In genomic region chr2:139612410-139613107, GRCm38 (mm10) we compare ENCODE assay signal across 18 mouse cellular contexts.
DNase-seq lines count a peak whose midpoint lies in the region; ATAC-seq and TF ChIP-seq lines count a peak whose summit lies in the region.
"Had no signal": no experiment of that assay in that cellular context is flagged by ENCODE, and none has a peak within 500 bp of the region (broad histone marks: within the 10 kb centered on the region; RNA-seq: fewer than 3 reads in every experiment).

No protein-coding gene starts in this region.

- peak; percentile 36 for DNase-seq in gastrocnemius, adult 2 months
- no peak for DNase-seq in gastrocnemius, postnatal 4 days (ENCODE audit: low spot score in 2 of 2)
- DNase-seq in kidney, postnatal 0 days (ENCODE audit: low spot score): peak; percentile 34
- DNase-seq in kidney, postnatal 25 days: no peak
- peak; percentile 33 for DNase-seq in adrenal gland, postnatal 14 days
- DNase-seq in urinary bladder, postnatal 25 days (ENCODE audit: low spot score): no peak
- DNase-seq in layer of hippocampus, adult 2 months (ENCODE audit: low spot score in 2 of 2): no peak
- DNase-seq: cerebellum, adult 18-20 months; kidney, adult 9 months; midbrain, embryonic 14.5 days; retina, postnatal 1 day; thymus, postnatal 25 days had no signal

- no peaks in the 10 kb centered on the region for H3K36me3 ChIP-seq in kidney, postnatal 0 days (ENCODE audit: insufficient read depth, low read length)
- H3K36me3 ChIP-seq in limb, embryonic 15.5 days: no peaks in the 10 kb centered on the region
- H3K36me3 ChIP-seq: forebrain, embryonic 12.5 days; hindbrain, embryonic 12.5 days; neural tube, embryonic 12.5 days; stomach, embryonic 15.5 days had no signal

- peak overlapping the region; percentile 0; the same call in 1 of the 2 replicates for H3K4me3 ChIP-seq in gastrocnemius, adult 2 months
- H3K4me3 ChIP-seq in kidney, postnatal 0 days (replicated peaks; ENCODE audit: low read depth, low read length): no peak overlapping the region
- H3K4me3 ChIP-seq in limb, embryonic 15.5 days: no peak overlapping the region
- no peak overlapping the region for H3K4me3 ChIP-seq in layer of hippocampus, adult 2 months
- H3K4me3 ChIP-seq: forebrain, embryonic 12.5 days; hindbrain, embryonic 12.5 days; neural tube, embryonic 12.5 days; stomach, embryonic 15.5 days had no signal

- ATAC-seq in kidney, postnatal 0 days (replicated peaks; ENCODE audit: low FRiP score, low read depth): no peak
- ATAC-seq in limb, embryonic 15.5 days (ENCODE audit: insufficient number of reproducible peaks, low FRiP score, low TSS enrichment, low read depth): no peak

- intact Hi-C loops in gastrocnemius, adult 2 months (cut with DNase I): no loop called here

- no peak for TF ChIP-seq CTCF in gastrocnemius, adult 2 months (IDR thresholded peaks at IDR 0.05)
- no peak for TF ChIP-seq CTCF in kidney, postnatal 0 days (IDR thresholded peaks at IDR 0.05; ENCODE audit: low read depth)
- TF ChIP-seq CTCF in layer of hippocampus, adult 2 months (conservative IDR thresholded peaks at IDR 0.05): no peak

- no peaks in the 10 kb centered on the region; the same call in 1 of the 2 replicates for H3K4me1 ChIP-seq in kidney, postnatal 0 days (replicated peaks; ENCODE audit: insufficient read depth, low read length)
- H3K4me1 ChIP-seq in limb, embryonic 15.5 days: peaks cover 40% of the 10 kb centered on the region
- H3K4me1 ChIP-seq: stomach, embryonic 15.5 days had no signal

- no peak overlapping the region for H3K9ac ChIP-seq in kidney, postnatal 0 days (ENCODE audit: low read depth, low read length)
- no peak overlapping the region for H3K9ac ChIP-seq in limb, embryonic 15.5 days
- H3K9ac ChIP-seq: forebrain, embryonic 12.5 days; hindbrain, embryonic 12.5 days; neural tube, embryonic 12.5 days; stomach, embryonic 15.5 days had no signal

- peak overlapping the region; percentile 60 for H3K27ac ChIP-seq in gastrocnemius, adult 2 months
- no peak overlapping the region; the same call in 1 of the 2 replicates for H3K27ac ChIP-seq in kidney, postnatal 0 days
- peak overlapping the region; percentile 52; the same call in 1 of the 2 replicates for H3K27ac ChIP-seq in limb, embryonic 15.5 days
- H3K27ac ChIP-seq in layer of hippocampus, adult 2 months: no peak overlapping the region
- H3K27ac ChIP-seq: forebrain, embryonic 12.5 days; hindbrain, embryonic 12.5 days; neural tube, embryonic 12.5 days; stomach, embryonic 15.5 days had no signal

- H3K27me3 ChIP-seq in kidney, postnatal 0 days (ENCODE audit: insufficient read depth, low read length): no peaks in the 10 kb centered on the region
- no peaks in the 10 kb centered on the region for H3K27me3 ChIP-seq in limb, embryonic 15.5 days
- H3K27me3 ChIP-seq: neural tube, embryonic 12.5 days; stomach, embryonic 15.5 days had no signal

- WGBS in kidney, postnatal 0 days: 26% methylated on average over 10 of the region's 10 CpGs
- 32% methylated on average over 10 of the region's 10 CpGs for WGBS in limb, embryonic 15.5 days

- no peak overlapping the region for H3K4me2 ChIP-seq in kidney, postnatal 0 days (ENCODE audit: low read length)
- H3K4me2 ChIP-seq in limb, embryonic 15.5 days: no peak overlapping the region
- H3K4me2 ChIP-seq: forebrain, embryonic 12.5 days; hindbrain, embryonic 12.5 days; liver, embryonic 11.5 days; neural tube, embryonic 12.5 days; stomach, embryonic 15.5 days had no signal

- no peaks in the 10 kb centered on the region for H3K9me3 ChIP-seq in kidney, postnatal 0 days (replicated peaks; ENCODE audit: low read length)
- no peaks in the 10 kb centered on the region for H3K9me3 ChIP-seq in limb, embryonic 15.5 days
- H3K9me3 ChIP-seq: forebrain, embryonic 12.5 days; hindbrain, embryonic 12.5 days; neural tube, embryonic 12.5 days; stomach, embryonic 15.5 days had no signal

Comparison
In these comparisons a context has a peak if more than half of its experiments do, and no peak if none do; other contexts are left out.
1. DNase-seq: peak in gastrocnemius, adult 2 months (single experiment), kidney, postnatal 0 days (single experiment) and adrenal gland, postnatal 14 days (single experiment); none in gastrocnemius, postnatal 4 days (0 of 2), kidney, postnatal 25 days (0 of 2), urinary bladder, postnatal 25 days (single experiment) and layer of hippocampus, adult 2 months (0 of 2).
2. H3K27ac ChIP-seq: peak in gastrocnemius, adult 2 months (single experiment) and limb, embryonic 15.5 days (single experiment); none in kidney, postnatal 0 days (single experiment) and layer of hippocampus, adult 2 months (single experiment).